Mouse (Mus musculus) midbrain, embryonic 11.5 days (tissue): ENCODE measurements around the gene Spaca4. TPM values are rescaled to one million over a fixed set of nuclear protein-coding genes. Genes with fewer than 3 reads are reported as not detected.

Source experiments
- ATAC-seq: fragments of 200-750 bp; cut with Nextera tagmentation; 2 replicates; pipeline ENCODE4 v1.8.0; 2017; ENCODE audit warnings: moderate TSS enrichment, moderate library complexity; ENCODE audit not compliant: low FRiP score
- DNase-seq: peaks from one replicate; pipeline ENCODE4 v3.0.0; 2015; ENCODE audit warnings: low spot score; ENCODE audit errors: missing footprints
- H3K27ac ChIP-seq: fragments of 300-500 bp; sonication (generic); 2 replicates; pipeline ENCODE4 v1.5.1; 2014; ENCODE audit warnings: low read depth, low read length
- H3K27me3 ChIP-seq: fragments of 300-500 bp; sonication (generic); 2 replicates; pipeline ENCODE4 v1.6.1; 2014; ENCODE audit warnings: mild to moderate bottlenecking, low read length, moderate library complexity, mixed read lengths; ENCODE audit not compliant: control insufficient read depth, insufficient read depth
- H3K36me3 ChIP-seq: fragments of 300-500 bp; sonication (generic); 2 replicates; pipeline ENCODE4 v1.6.1; 2014; ENCODE audit warnings: mild to moderate bottlenecking, low read length, moderate library complexity, mixed read lengths; ENCODE audit not compliant: control insufficient read depth, insufficient read depth
- H3K4me1 ChIP-seq: fragments of 300-500 bp; sonication (generic); 2 replicates; pipeline ENCODE4 v1.6.1; 2014; ENCODE audit warnings: low read length; ENCODE audit not compliant: control insufficient read depth, insufficient read depth
- H3K4me2 ChIP-seq: fragments of 300-500 bp; sonication (generic); 2 replicates; pipeline ENCODE4 v1.6.1; 2014; ENCODE audit warnings: mild to moderate bottlenecking, moderate library complexity
- H3K4me3 ChIP-seq: fragments of 300-500 bp; sonication (generic); 2 replicates; pipeline ENCODE4 v1.5.1; 2014; ENCODE audit warnings: low read depth, low read length
- H3K9ac ChIP-seq: fragments of 300-500 bp; sonication (generic); 2 replicates; pipeline ENCODE4 v1.6.1; 2014; ENCODE audit warnings: low read length
- H3K9me3 ChIP-seq: fragments of 300-500 bp; sonication (generic); 2 replicates; pipeline ENCODE4 v1.6.1; 2016; ENCODE audit warnings: low read length; ENCODE audit not compliant: control insufficient read depth
- WGBS: fragments of 180-500 bp; shearing (Covaris S2); extraction: QIAGEN DNeasy Blood & Tissue Kit; methylation state at CpG from one replicate; pipeline ENCODE4 v1.1.7; 2014; 5-methylcytosine and 5-hydroxymethylcytosine counted together
- polyA plus RNA-seq: library from polyadenylated mRNA; unstranded; fragments of >200 nt; fragmentation: Nextera tagmentation; extraction: Ambion mirVana; gene quantifications from 2 replicates; pipeline ENCODE4 v1.2.1, GENCODE M21; 2014

Spaca4 gene
- polyA plus RNA-seq, 1 experiment from 2014 or later = not detected

GRCm38 (mm10) chr7:45700301-45701015 is 25.2 kb downstream of the Spaca4 start:
- Histone ChIP-seq H3K4me2 (peak overlapping the region; percentile 82), H3K36me3 (no peaks in the 10 kb centered on the region), H3K9me3 (no peaks in the 10 kb centered on the region), H3K27me3 (peaks cover 22% of the 10 kb centered on the region), H3K9ac (peak overlapping the region; percentile 67), H3K4me3 (peak overlapping the region; percentile 37), H3K4me1 (peaks cover 27% of the 10 kb centered on the region), H3K27ac (no peak overlapping the region; the same call in 1 of the 2 replicates)
- 1% methylated on average over 20 of the region's 20 CpGs for WGBS
- ATAC-seq (peak; percentile 34), DNase-seq (peak; percentile 97)

DNA sequence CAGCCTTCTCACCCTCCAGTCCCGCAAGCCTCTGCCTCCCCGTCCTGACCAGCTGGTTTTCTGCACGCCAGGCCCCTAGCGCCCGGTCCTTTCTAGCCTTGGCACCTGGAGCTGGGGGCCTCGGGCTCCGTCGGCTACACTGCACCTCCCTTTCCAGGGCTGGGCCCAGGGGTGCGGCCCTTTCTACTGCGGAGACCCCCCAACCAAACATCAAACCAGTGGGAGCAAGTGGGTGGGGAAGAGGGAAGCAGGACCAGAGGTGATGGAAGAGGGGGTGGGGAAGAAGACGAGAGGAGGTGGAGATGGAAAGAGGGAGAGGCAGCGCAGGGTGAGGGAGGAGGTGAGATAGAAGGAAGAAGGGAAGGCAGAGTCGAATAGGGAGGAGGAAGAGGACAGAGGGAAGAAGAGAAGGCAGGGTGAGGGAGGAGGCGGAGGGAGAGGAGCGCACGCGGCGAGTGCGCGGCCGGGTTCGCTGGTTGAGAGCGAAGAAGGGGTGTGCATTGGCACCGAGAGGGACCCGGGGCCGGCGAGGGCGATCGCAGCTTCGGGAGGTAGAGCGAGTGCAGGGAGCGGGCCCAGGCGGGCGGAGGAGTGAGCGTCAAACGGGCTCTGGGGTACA is 26.0 kb downstream of the Spaca4 start, which contains the start of gene Car11:
Gene Car11, plus strand, starts transcription at position 321 of the 619 bp plus-strand sequence.
- DNase-seq (peak; percentile 92), ATAC-seq (no peak)
- peaks cover 26% of the 10 kb centered on the region for H3K4me1 ChIP-seq
- H3K36me3 ChIP-seq = no peaks in the 10 kb centered on the region
- peak within 1 kb of the TSS; percentile 37 for H3K4me3 ChIP-seq
- H3K27me3 ChIP-seq = peaks cover 22% of the 10 kb centered on the region
- 1% methylated on average over 36 of the region's 36 CpGs for WGBS
- no peaks in the 10 kb centered on the region for H3K9me3 ChIP-seq
- H3K9ac ChIP-seq = peak within 1 kb of the TSS; percentile 67
- H3K27ac ChIP-seq = no peak within 1 kb of the TSS; the same call in 1 of the 2 replicates
- peak within 1 kb of the TSS; percentile 82 for H3K4me2 ChIP-seq

DNA sequence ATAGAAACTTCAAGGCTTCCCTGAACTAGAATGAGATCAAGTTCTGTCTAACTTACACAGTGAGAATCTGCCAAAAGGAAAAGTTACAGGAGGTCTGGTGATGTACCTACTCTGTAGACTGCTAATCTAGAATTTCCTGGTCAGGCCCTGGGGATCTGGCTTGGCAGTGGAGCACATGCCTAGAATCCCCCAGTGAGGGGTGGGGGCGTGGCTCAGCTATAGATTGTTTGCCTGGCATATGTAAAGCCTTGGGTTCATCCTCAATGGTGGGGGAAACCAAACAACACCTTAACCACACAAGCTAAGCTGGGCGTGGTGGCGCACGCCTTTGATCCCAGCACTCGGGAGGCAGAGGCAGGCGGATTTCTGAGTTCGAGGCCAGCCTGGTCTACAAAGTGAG is 27.7 kb downstream of the Spaca4 start:
- H3K9me3 ChIP-seq = no peaks in the 10 kb centered on the region
- no peak overlapping the region for H3K4me2 ChIP-seq
- H3K9ac ChIP-seq = no peak overlapping the region
- WGBS = 86% methylated on average over 7 of the region's 7 CpGs
- DNase-seq (no peak), ATAC-seq (no peak)
- H3K4me3 ChIP-seq = no peak overlapping the region
- no peaks in the 10 kb centered on the region for H3K36me3 ChIP-seq
- no peak overlapping the region for H3K27ac ChIP-seq
- peaks cover 15% of the 10 kb centered on the region for H3K4me1 ChIP-seq
- peaks cover 22% of the 10 kb centered on the region for H3K27me3 ChIP-seq

- no peak for DNase-seq
- peaks cover 19% of the 10 kb centered on the region for H3K27me3 ChIP-seq
- no peaks in the 10 kb centered on the region for H3K9me3 ChIP-seq
Measured at GRCm38 (mm10) chr7:45695098-45695497, 30.5 kb downstream of the Spaca4 start.

GRCm38 (mm10) chr7:45693921-45694591 is 31.6 kb downstream of the Spaca4 start, which contains the start of gene Sec1:
Gene Sec1 (minus strand): TSS chr7:45694402.
- H3K4me3 ChIP-seq = no peak within 1 kb of the TSS
- no peak within 1 kb of the TSS for H3K4me2 ChIP-seq
- ATAC-seq = peak; percentile 33; the same call in 1 of the 2 replicates
- 88% methylated on average over 50 of the region's 50 CpGs for WGBS
- peaks cover 9% of the 10 kb centered on the region for H3K27me3 ChIP-seq
- no peak within 1 kb of the TSS for H3K9ac ChIP-seq
- no peak for DNase-seq
- no peaks in the 10 kb centered on the region for H3K9me3 ChIP-seq
- 0 out of 2 replicates have a peak, but pooled peaks cover 2% of the 10 kb centered on the region for H3K4me1 ChIP-seq
- peak within 1 kb of the TSS; percentile 14; the same call in 1 of the 2 replicates for H3K27ac ChIP-seq
- no peaks in the 10 kb centered on the region for H3K36me3 ChIP-seq

More at GRCm38 (mm10) chr7:45695098-45695497, 30.5 kb downstream of the Spaca4 start:
- H3K4me3 ChIP-seq = no peak overlapping the region
- H3K4me1 ChIP-seq = peaks cover 5% of the 10 kb centered on the region
- no peak overlapping the region for H3K4me2 ChIP-seq
- H3K36me3 ChIP-seq = no peaks in the 10 kb centered on the region
- no peak overlapping the region for H3K9ac ChIP-seq
- 27% methylated on average over 6 of the region's 6 CpGs for WGBS
- ATAC-seq = peak; percentile 43; the same call in 1 of the 2 replicates
- H3K27ac ChIP-seq = peak overlapping the region; percentile 14; the same call in 1 of the 2 replicates

DNA sequence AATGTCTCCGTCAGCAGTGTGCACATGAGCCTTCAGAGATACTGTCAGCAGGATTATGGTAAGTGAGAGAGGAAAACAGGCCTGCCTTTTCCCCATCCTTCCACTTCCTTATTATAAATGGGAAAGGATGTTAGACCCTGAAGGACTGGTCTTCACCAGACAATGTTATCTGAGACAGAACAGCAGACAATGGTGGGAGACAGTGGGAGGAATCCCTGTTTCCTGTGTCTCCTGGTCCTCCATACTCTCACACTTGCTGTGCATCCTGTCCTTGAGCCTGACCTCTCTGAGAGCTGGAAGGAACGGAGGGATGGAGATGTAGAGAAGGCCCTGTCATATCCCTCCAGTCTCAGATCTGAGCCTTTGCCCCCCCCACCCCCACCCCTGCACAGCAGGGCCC is 33.2 kb downstream of the Spaca4 start:
- Histone ChIP-seq H3K27ac (no peak overlapping the region), H3K4me1 (0 out of 2 replicates have a peak, but pooled peaks cover 2% of the 10 kb centered on the region), H3K9ac (no peak overlapping the region), H3K4me2 (no peak overlapping the region), H3K36me3 (no peaks in the 10 kb centered on the region), H3K27me3 (no peaks in the 10 kb centered on the region), H3K4me3 (no peak overlapping the region), H3K9me3 (no peaks in the 10 kb centered on the region)
- WGBS = 77% methylated on average over 2 of the region's 2 CpGs
- no peak for DNase-seq
- no peak for ATAC-seq

DNA sequence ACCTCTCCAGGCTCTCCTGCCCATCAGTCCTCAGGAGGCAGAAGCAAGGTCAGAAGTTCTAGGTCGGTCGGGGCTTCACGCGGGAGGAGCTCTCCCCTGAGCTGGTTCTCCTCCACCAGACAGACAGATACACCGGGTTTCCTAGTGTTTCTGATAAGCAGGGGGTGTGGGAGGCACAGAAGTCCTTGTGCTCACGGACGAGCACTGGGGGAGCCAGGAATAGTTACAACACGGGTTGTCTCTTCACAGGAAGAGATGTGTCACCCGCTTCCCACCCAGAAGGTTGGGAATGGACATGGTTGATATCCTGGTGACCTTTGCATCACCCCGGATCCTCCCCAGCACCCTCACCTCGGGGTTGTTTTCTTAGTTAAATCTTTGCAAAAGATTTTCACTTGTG is 35.8 kb downstream of the Spaca4 start:
- Histone ChIP-seq H3K9me3 (no peaks in the 10 kb centered on the region), H3K4me2 (no peak overlapping the region), H3K36me3 (no peaks in the 10 kb centered on the region), H3K4me3 (no peak overlapping the region), H3K4me1 (no peaks in the 10 kb centered on the region), H3K9ac (no peak overlapping the region), H3K27me3 (no peaks in the 10 kb centered on the region), H3K27ac (no peak overlapping the region)
- ATAC-seq (no peak), DNase-seq (no peak)
- WGBS = 76% methylated on average over 11 of the region's 11 CpGs

GRCm38 (mm10) chr7:45689099-45689498 is 36.5 kb downstream of the Spaca4 start:
- ATAC-seq (no peak), DNase-seq (no peak)
- Histone ChIP-seq H3K9me3 (no peaks in the 10 kb centered on the region), H3K9ac (no peak overlapping the region), H3K36me3 (no peaks in the 10 kb centered on the region), H3K4me1 (no peaks in the 10 kb centered on the region), H3K4me2 (no peak overlapping the region), H3K4me3 (no peak overlapping the region), H3K27ac (no peak overlapping the region), H3K27me3 (no peaks in the 10 kb centered on the region)
- 74% methylated on average over 6 of the region's 6 CpGs for WGBS
